Mouse (Mus musculus) adrenal gland, postnatal 4 days (tissue): ENCODE measurements around the gene Kitl. TPM values are rescaled to one million over a fixed set of nuclear protein-coding genes. Genes with fewer than 3 reads are reported as not detected.

Source experiments
- DNase-seq, 2 experiments: peaks; one replicate each; pipeline ENCODE4 v3.0.0; 2021 to 2022; ENCODE audit warnings: low spot score in 2 of 2, mixed read lengths in 2 of 2
- microRNA-seq: library from miRNA; unstranded; fragments of <30 nt; microRNA quantifications from one replicate; pipeline ENCODE4 v1.2.0, GENCODE M21; 2021
- total RNA-seq, 2 experiments: library from RNA; stranded (reverse); gene quantifications; 2 replicates each; pipeline ENCODE4 v1.2.3; 2021

Kitl gene
- total RNA-seq, 2 experiments from 2014 or later: 51.4 to 52.7 TPM

DNA sequence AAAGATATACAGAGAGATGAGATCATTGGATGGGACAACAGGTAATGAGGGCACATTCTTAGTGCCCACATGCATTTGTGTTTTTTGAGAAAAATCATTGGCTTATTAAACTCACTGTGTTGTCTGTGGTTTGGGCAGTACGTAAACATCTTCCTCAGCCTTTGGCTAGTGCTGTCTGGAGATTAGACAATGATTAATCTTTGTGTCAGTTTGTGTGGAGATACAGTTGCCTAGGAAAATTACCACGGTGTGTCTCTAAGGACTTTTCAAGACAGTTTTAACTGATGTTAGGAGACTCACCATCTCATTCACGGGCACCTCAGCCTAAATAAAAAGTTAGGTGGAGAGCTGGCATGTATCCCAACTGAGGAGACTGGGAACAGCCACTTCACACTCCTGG is 85.7 kb downstream of the Kitl start:
- DNase-seq: no peak

DNA sequence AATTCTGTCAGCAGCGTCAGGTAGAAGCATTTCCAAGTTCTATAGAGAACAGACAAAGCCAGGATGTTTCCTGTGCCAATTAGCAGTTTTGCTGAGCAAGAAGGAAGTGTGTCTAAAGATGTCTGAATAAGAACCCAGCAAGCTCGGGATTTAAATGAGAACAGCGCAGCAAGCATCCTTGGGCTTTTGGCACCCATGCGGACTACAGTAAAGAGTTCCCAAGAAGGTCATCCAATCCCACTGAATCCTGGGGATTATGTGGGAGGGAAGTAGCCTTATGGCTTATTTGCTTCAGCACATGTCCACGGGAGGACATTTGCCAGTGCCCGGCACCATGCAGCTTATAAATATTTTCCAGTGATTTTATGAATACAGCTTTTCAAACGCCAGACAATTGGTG is 95.8 kb downstream of the Kitl start:
- no peak for DNase-seq

DNA sequence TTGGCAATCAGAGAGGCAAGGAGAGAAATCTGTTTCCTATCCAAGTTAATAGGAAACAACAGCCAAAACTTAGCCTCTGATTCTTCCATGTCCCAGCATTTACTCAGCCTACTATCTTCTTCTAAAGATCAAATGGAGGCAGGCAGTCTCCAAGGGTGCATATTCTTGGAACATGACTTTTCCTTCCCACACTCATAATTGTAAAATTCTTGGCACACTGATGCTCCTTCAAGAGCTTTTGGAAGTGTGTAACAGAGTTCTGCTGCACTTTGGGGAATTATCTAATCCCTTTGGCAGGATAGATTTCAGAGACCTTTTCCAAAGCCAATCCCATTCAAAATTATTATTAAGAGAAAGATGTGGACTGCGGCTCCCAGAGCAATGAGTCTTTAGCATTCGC is 100.1 kb downstream of the Kitl start:
- DNase-seq: no peak

DNA sequence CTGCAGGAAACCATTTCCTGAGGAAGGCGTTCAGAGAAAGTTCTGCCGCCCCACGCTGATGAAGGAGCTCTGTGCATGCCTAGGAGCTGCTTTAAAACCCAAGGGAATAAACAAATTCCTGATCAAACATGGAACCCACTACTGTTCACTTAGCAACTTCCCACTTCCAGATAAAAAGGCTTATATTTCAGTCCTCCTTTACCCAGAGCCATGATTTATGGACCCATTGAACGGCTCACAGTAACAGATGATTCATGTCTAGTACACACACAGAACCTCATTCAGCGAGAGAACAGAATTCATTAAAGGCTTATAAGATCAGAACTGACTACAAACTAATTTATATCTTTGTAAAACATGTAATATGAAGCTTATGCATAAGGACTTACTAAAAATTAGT is 109.0 kb downstream of the Kitl start:
- DNase-seq: no peak

DNA sequence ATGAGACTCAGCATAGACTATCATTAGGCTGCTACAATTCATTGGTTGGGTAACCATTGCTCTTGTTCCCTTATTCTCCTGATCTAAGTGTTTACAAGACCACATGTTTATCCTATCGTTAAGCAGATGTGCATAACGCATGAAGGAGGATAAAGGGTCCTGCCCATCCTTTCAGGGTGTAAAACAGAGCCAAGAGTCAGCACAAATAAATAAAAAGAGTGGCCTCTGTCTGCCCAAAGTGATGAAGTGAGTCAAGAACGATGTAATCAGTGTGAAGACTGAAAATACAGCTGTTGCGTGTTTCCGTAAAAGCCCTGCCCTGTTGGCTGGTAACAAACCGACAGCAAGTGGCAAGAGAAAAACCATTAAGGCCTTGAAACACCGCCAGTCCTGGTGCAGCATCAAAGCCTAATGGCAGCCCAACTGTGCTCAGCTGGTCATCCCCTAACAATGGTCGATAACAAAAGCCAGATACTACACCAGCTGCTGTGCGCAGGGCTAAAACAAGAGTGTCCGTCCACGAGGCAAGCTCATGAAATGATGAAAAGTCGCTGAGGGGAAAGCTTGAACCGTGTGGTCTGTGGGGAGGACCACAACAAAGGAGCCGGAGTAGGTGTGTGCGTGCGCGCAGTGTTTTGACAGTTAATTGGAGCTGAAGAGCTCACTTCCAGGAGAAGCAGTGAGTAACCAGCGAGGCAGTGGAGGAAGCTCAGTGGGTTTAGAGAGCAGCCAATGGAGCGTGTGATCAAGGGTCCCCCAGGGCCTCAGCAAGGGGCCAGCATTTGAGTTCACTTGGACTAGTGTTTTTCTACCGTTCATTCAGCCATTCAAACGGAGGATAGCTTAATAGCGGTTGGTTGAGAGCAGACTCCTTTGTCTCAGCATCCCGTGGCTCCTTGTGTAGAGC is 112.7 kb downstream of the Kitl start:
- no peak for DNase-seq

DNA sequence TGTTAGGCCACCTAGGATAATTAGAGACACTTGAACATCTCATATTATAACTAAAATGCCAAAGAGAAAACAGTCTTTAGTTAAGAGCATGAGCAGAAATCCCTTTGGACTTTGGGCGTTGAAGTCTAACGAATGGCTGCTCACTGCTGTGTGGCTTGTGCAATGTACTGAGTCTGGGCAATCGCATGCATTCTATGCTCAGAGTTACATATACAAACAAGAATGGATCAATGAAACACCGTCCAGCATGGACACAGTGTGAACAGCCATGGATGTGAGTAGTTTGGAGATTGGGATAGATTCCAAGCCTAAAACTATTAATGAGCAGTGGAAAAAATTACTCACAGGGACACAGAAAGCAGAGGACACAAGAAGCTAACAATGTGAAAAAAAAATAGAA is 116.2 kb downstream of the Kitl start:
- DNase-seq: no peak

DNA sequence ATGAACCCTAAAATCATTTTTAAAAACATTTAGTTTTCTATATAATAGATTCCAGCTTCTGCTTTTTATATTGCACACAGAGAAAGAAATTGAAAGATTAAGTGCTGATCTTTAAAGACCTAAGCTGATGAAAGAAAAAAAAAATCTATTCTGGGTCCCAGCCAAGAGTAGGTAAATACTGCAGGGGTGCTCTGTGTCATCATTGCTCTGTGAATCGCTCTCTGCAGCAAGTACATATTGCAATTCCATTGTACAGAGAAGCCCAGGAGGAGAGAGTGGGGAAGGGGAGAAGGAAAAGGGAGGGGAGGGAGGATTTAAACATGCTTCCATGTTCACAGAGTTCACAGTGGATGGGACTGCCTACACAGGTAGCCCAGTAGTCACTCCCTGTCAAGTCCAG is 116.9 kb downstream of the Kitl start:
- DNase-seq: no peak

DNA sequence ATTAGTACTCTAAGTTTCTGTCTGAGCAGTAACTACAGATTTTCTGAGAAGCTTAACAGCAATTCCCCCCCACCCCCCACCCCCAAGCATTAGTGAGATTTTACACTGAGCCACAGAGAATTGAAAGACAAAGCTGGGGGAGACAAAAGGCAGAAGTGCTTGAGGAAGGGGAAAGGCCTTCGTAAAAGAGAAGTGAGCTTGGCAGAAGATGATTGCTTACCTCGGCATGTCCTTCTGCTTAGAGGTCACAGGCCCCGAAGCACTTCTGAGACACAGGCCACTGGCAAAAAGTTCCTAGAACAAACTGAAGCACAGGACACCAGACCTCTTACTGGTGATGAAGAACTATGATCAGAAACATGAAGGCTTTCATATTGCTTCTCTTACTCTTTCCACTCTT is 123.1 kb downstream of the Kitl start:
- no peak for DNase-seq

DNA sequence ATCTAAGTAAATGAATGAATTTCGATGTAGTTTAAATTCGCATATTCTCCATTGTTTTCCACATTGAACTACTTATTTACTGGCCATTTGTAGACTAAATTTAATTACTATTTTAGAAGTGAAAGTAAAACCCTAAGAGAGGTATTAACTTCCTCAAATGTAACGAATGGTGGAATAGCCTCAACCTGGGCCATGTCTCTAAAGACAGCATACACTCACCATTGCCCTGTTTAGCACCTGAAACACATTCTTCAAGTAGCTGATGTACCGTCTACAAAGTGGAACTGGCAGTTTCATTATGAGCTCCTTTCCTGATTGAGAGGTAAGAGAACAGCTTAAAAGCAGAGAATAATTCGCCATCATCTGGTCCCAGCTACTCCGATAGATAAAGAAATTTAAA is 132.7 kb downstream of the Kitl start:
- DNase-seq: no peak

Small RNA genes within 50 kb of the gene (microRNA-seq; reads per million reads assigned to microRNA genes)
- gene Gm22918: not detected
- not detected for gene Gm25287
